Mouse (Mus musculus): ENCODE results near the gene Reg4.

GRCm38 (mm10) chr3:98233504-98233903 lies 11.5 kb downstream of the Reg4 start:
- TF ChIP-seq CTCF (conservative IDR thresholded peaks at IDR 0.05; ENCODE audit: insufficient read depth, insufficient read length, low read depth, low read length) (no peak), POLR2A (IDR thresholded peaks at IDR 0.05; ENCODE audit: low read depth, low read length) (no peak)
